Mouse (Mus musculus): ENCODE results near the gene Prelid3b. TPM values are rescaled to one million over a fixed set of nuclear protein-coding genes. Genes with fewer than 3 reads are reported as not detected.

The Prelid3b gene
- total RNA-seq, 2 experiments from 2014 or later: 76.8 to 213 TPM

DNA sequence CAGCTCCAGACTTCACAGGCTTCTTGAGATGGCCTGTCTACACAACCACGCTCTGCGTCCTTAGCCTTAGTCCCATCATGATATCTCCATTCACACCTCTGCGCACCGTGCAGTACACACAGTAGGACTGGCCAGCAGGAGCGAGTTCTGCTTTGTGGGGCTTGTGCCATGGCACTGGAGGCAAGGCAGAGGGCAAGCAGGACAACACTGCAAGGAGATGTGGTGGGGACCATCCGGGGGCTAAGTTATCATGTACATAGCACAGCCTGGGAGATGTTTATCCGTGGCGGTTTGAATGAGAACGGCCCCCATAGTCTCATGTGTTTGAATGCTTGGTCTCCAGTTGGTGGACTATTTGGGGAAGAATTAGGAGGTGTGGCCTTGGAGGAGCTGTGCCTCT is 37.9 kb downstream of the Prelid3b start:
- no peak for ATAC-seq (replicated peaks; ENCODE audit: poor library complexity, severe bottlenecking)

DNA sequence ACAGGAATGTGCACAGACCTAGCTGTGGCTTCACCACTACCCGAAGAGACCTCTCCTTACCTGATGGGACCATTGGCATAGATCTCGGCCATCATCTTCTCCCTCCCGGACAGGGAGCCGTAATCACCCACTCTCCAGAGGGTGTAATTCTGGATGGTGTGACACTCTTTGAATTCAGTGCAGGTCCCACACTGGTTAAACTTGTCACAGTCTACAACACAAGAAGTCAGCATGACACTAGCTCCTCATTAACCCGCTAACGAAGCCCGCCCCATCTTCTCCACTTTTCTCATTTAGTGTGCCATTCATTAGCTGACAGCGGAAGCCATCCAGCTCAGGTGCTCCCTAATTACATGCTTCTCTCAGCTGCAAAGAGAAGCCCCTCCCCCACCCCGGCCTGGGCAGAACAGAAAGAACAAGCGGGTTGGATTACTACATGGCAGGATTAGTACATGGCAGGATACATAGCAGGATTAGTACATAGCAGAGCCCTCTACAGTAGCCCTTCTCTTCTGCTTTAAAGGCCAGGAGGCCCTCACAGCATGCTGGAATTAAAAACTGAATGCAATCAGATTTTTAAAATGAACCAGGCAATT is 43.8 kb downstream of the Prelid3b start:
- ATAC-seq (replicated peaks; ENCODE audit: poor library complexity, severe bottlenecking): 0 out of 2 replicates have a peak, but pooled peaks have one; percentile 8

DNA sequence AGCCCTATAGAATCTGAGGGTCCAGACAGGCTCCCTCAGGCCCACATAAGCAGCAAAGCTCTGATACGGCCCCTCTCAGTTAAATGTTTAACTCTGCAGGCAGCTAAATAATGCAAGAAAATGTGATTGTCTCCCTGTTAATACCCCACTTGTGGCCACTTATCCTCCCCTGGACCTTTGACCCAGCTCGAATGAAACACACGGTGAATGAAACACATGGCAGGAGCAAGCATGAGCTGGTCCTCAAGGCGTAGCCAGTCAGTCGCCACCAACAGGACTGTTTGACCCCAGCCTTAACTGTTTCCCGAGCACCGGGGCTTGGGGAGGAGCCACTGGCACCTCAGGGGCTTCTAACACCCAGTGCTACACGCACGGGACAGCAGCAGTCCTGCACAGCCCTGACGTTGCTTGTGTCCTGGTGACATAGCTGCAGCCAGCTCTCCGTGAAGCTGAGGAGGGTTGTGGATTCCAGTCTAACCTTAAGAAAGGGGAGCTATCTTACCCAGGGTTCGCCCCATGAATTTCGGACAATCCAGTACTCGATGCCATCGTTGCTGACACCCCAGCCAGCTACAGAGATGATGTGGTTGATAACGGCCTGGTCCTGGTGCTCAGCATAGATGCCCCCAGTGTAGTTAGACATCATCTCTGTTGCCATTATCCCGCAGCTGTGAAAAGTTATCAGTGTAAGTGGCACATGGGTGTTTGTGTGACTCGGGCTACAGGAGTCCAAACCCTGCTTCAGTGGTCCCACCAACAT is 44.6 kb downstream of the Prelid3b start:
- ATAC-seq (replicated peaks; ENCODE audit: poor library complexity, severe bottlenecking): no peak

DNA sequence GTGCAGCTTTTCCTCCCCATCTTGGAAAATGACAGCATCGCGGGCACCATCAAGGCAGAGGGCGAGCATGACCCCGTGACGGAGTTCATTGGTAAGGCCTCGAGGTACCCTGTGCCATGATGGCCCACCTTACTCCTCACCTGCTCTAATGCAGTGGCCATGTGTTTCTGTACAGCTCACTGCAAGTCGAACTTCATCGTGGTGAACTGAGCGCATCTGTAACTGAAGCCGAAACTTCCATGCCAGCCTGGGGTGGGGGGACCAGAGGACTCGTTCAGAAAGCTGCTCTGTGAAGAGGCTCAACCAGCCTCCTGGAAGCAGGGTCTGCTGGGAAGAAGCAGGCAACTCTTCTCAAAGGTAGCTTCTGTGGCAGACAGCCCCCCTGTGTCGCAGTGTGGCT is 46.0 kb downstream of the Prelid3b start:
- ATAC-seq (replicated peaks; ENCODE audit: poor library complexity, severe bottlenecking): no peak

DNA sequence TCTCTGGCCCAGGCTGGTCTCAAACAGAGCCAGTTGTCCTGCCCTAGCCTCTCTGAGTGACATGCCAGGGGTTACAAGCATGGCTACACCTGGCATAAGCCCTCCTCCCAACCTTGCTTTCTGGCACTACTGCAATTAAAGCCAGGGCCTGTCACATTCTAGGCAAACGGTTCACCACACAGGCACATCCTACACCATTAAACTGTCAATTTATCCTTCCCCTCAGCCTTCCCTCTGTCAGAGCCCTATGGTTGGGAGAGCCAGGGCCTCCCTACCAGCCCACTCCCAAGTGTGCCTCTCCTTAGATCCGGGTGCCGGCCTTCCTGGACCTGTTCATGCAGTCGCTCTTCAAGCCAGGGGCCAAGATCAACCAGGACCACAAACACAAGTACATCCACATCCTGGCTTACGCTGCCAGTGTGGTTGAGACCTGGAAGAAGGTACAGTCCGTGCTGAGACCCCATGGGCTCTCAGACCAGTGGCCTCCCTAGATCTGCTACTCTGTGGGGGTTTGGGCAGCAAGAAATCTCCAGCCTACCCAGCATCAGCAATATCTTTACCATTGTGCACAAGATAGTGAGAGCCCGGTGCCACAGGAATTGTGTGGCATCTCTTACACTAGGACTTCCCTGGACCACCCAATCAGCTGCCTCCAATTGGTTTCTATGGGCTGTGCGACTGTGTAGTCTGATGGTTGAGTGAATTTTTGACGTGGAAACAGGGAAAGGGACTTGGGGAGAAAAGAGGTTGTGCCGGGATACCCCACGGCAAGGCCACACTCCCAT is 48.4 kb downstream of the Prelid3b start:
- ATAC-seq (replicated peaks; ENCODE audit: poor library complexity, severe bottlenecking): no peak

DNA sequence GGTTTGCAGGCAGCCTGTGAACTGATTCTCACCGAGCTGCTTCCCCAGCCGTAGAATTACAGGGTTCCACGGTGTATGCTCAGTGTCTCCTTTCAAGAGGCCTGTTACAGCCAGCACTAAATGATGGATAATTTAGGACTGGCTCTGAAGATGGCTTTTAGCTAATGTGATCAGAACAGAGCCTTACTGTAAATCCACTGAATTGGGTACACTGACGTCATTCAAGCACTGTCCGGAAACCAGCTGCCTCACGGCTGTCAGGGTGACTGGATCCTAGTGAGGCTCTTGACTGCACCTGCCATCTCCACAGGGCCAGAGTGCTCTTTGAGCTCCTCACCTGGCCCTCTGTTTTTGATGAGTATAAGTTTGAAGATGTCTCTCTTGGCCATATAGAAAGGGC is 51.8 kb downstream of the Prelid3b start:
- ATAC-seq (replicated peaks; ENCODE audit: poor library complexity, severe bottlenecking): no peak

DNA sequence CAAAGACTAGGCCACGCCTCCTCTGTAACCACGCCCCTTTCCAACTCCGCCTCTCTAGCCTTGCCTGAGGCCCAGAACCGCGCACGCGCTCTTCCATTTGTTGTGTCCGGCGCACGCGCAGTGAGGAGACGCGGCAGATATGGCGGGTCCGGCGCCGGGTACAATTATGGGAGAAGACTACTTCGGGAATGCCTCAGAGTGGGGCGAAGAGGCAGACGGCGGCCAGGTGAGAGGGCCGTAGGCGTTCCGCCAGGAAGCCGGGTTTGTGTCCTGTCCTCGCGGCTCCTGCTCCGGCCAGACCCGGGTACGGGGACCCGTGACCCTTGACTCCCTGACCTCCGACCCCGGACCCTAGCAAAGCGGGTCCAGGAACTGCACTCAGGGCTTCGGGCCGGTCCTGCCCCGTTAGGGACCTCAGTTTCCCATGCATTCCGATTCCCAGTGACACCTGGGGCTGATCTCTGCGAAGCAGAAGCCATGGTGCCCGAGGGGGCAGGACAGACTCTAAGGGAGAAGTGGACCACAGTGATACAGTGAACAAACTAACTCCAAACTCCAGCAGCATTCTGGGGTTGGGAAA is 57.1 kb downstream of the Prelid3b start, which contains the start of gene Nelfcd:
TSS of gene Nelfcd (plus strand) at position 74 of the 580 bp plus-strand sequence.
- ATAC-seq (replicated peaks; ENCODE audit: poor library complexity, severe bottlenecking): peak; percentile 96

Other genes with a start within 250 kb of the Prelid3b start
- gene Gnas, start 188.8 kb downstream of the Prelid3b start, total RNA-seq (2014; fragmentation: Nextera tagmentation): 447 and 478 TPM in 2 replicates
- gene Gnas, start 188.8 kb downstream of the Prelid3b start, total RNA-seq (2017): 212 and 260 TPM in 2 replicates
- gene Gm20721, start 126.4 kb downstream of the Prelid3b start, total RNA-seq (2014; fragmentation: Nextera tagmentation): not detected in 2 replicates
- 1.4 and 4.7 TPM in 2 replicates for gene Gm20721, start 126.4 kb downstream of the Prelid3b start, total RNA-seq (2017)
- 56.8 and 68.4 TPM in 2 replicates for gene Nelfcd, start 57.3 kb downstream of the Prelid3b start, total RNA-seq (2014; fragmentation: Nextera tagmentation)
- gene Nelfcd, start 57.3 kb downstream of the Prelid3b start, total RNA-seq (2017): 40.2 and 42.2 TPM in 2 replicates
- gene Ctsz, start 34.0 kb downstream of the Prelid3b start, total RNA-seq (2014; fragmentation: Nextera tagmentation): 201 and 252 TPM in 2 replicates
- gene Ctsz, start 34.0 kb downstream of the Prelid3b start, total RNA-seq (2017): 362 and 363 TPM in 2 replicates
- gene Tubb1, start 22.4 kb downstream of the Prelid3b start, total RNA-seq (2014; fragmentation: Nextera tagmentation): not detected in 2 replicates
- 0.43 and 1.0 TPM in 2 replicates for gene Tubb1, start 22.4 kb downstream of the Prelid3b start, total RNA-seq (2017)
- 648 and 734 TPM in 2 replicates for gene Atp5e, start 9.0 kb downstream of the Prelid3b start, total RNA-seq (2014; fragmentation: Nextera tagmentation)
- 282 and 442 TPM in 2 replicates for gene Atp5e, start 9.0 kb downstream of the Prelid3b start, total RNA-seq (2017)
- 1.1 TPM in 2 replicates for gene Zfp831, start 170.5 kb upstream of the Prelid3b start, total RNA-seq (2014; fragmentation: Nextera tagmentation)
- gene Zfp831, start 170.5 kb upstream of the Prelid3b start, total RNA-seq (2017): 0.15 and 0.26 TPM in 2 replicates